Mouse (Mus musculus): Measurements from ENCODE around the gene Syna. TPM values are rescaled to one million over a fixed set of nuclear protein-coding genes. Genes with fewer than 3 reads are reported as not detected.

Syna gene
- polyA plus RNA-seq (2014; fragmentation: Nextera tagmentation; extraction: Ambion mirVana): 0.11 and 0.24 TPM in 2 replicates

GRCm38 (mm10) chr5:134560071-134560449 is at the start of gene Syna:
Gene Syna (minus strand): TSS chr5:134560171.
- ATAC-seq (ENCODE audit: low FRiP score, low TSS enrichment) (no peak), DNase-seq (no peak)
- WGBS: 92% methylated on average over 7 of the region's 7 CpGs
- Histone ChIP-seq H3K4me1 (ENCODE audit: control insufficient read depth, insufficient read depth, low read length) (peaks cover 6% of the 10 kb centered on the region), H3K9me3 (ENCODE audit: control insufficient read depth, low read length) (no peaks in the 10 kb centered on the region), H3K9ac (replicated peaks; ENCODE audit: low read length) (no peak within 1 kb of the TSS), H3K27ac (replicated peaks; ENCODE audit: low read depth, low read length) (no peak within 1 kb of the TSS), H3K36me3 (ENCODE audit: control insufficient read depth, insufficient read depth, low read length) (no peaks in the 10 kb centered on the region), H3K27me3 (ENCODE audit: control insufficient read depth, insufficient read depth, low read length) (no peaks in the 10 kb centered on the region), H3K4me2 (ENCODE audit: low read length) (no peak within 1 kb of the TSS), H3K4me3 (replicated peaks; ENCODE audit: low read depth, low read length) (no peak within 1 kb of the TSS)

GRCm38 (mm10) chr5:134607121-134607520 is 47.1 kb upstream of the Syna start:
- 74% methylated on average over 5 of the region's 5 CpGs for WGBS
- no peak overlapping the region for H3K27ac ChIP-seq (replicated peaks; ENCODE audit: low read depth, low read length)
- H3K9me3 ChIP-seq (ENCODE audit: control insufficient read depth, low read length): no peaks in the 10 kb centered on the region
- ATAC-seq (ENCODE audit: low FRiP score, low TSS enrichment) (no peak), DNase-seq (no peak)
- no peaks in the 10 kb centered on the region for H3K27me3 ChIP-seq (ENCODE audit: control insufficient read depth, insufficient read depth, low read length)
- H3K4me2 ChIP-seq (ENCODE audit: low read length): no peak overlapping the region
- no peak overlapping the region for H3K9ac ChIP-seq (replicated peaks; ENCODE audit: low read length)
- H3K36me3 ChIP-seq (ENCODE audit: control insufficient read depth, insufficient read depth, low read length): 0 out of 2 replicates have a peak, but pooled peaks cover 2% of the 10 kb centered on the region
- no peak overlapping the region for H3K4me3 ChIP-seq (replicated peaks; ENCODE audit: low read depth, low read length)
- H3K4me1 ChIP-seq (ENCODE audit: control insufficient read depth, insufficient read depth, low read length): no peaks in the 10 kb centered on the region

- H3K9ac ChIP-seq (replicated peaks; ENCODE audit: low read length): no peak overlapping the region
- H3K27me3 ChIP-seq (ENCODE audit: control insufficient read depth, insufficient read depth, low read length): no peaks in the 10 kb centered on the region
- H3K4me3 ChIP-seq (replicated peaks; ENCODE audit: low read depth, low read length): no peak overlapping the region
- H3K4me2 ChIP-seq (ENCODE audit: low read length): no peak overlapping the region
- H3K36me3 ChIP-seq (ENCODE audit: control insufficient read depth, insufficient read depth, low read length): 0 out of 2 replicates have a peak, but pooled peaks cover 2% of the 10 kb centered on the region
- no peaks in the 10 kb centered on the region for H3K9me3 ChIP-seq (ENCODE audit: control insufficient read depth, low read length)
- H3K27ac ChIP-seq (replicated peaks; ENCODE audit: low read depth, low read length): no peak overlapping the region
- DNase-seq (no peak), ATAC-seq (ENCODE audit: low FRiP score, low TSS enrichment) (no peak)
- no peaks in the 10 kb centered on the region for H3K4me1 ChIP-seq (ENCODE audit: control insufficient read depth, insufficient read depth, low read length)
Observed at GRCm38 (mm10) chr5:134606314-134606713, 46.3 kb upstream of the Syna start.

GRCm38 (mm10) chr5:134604376-134604775 is 44.4 kb upstream of the Syna start:
- ATAC-seq (ENCODE audit: low FRiP score, low TSS enrichment): no peak
- H3K36me3 ChIP-seq (ENCODE audit: control insufficient read depth, insufficient read depth, low read length): peaks cover 18% of the 10 kb centered on the region
- WGBS: 86% methylated on average over 11 of the region's 11 CpGs
- H3K9ac ChIP-seq (replicated peaks; ENCODE audit: low read length): no peak overlapping the region
- no peak for DNase-seq
- H3K9me3 ChIP-seq (ENCODE audit: control insufficient read depth, low read length): no peaks in the 10 kb centered on the region
- H3K4me3 ChIP-seq (replicated peaks; ENCODE audit: low read depth, low read length): no peak overlapping the region
- H3K4me2 ChIP-seq (ENCODE audit: low read length): no peak overlapping the region
- H3K27me3 ChIP-seq (ENCODE audit: control insufficient read depth, insufficient read depth, low read length): no peaks in the 10 kb centered on the region
- no peak overlapping the region for H3K27ac ChIP-seq (replicated peaks; ENCODE audit: low read depth, low read length)
- H3K4me1 ChIP-seq (ENCODE audit: control insufficient read depth, insufficient read depth, low read length): no peaks in the 10 kb centered on the region

- 87% methylated on average over 10 of the region's 10 CpGs for WGBS
- H3K4me2 ChIP-seq (ENCODE audit: low read length): no peak overlapping the region
- no peak for DNase-seq
- no peak overlapping the region for H3K4me3 ChIP-seq (replicated peaks; ENCODE audit: low read depth, low read length)
- no peak for ATAC-seq (ENCODE audit: low FRiP score, low TSS enrichment)
- H3K36me3 ChIP-seq (ENCODE audit: control insufficient read depth, insufficient read depth, low read length): peaks cover 82% of the 10 kb centered on the region
- H3K27me3 ChIP-seq (ENCODE audit: control insufficient read depth, insufficient read depth, low read length): no peaks in the 10 kb centered on the region
- H3K27ac ChIP-seq (replicated peaks; ENCODE audit: low read depth, low read length): no peak overlapping the region
- H3K9me3 ChIP-seq (ENCODE audit: control insufficient read depth, low read length): no peaks in the 10 kb centered on the region
- H3K9ac ChIP-seq (replicated peaks; ENCODE audit: low read length): no peak overlapping the region
- no peaks in the 10 kb centered on the region for H3K4me1 ChIP-seq (ENCODE audit: control insufficient read depth, insufficient read depth, low read length)
Observed at GRCm38 (mm10) chr5:134597711-134598110, 37.7 kb upstream of the Syna start.

GRCm38 (mm10) chr5:134593093-134593492 is 33.1 kb upstream of the Syna start:
- Histone ChIP-seq H3K27ac (replicated peaks; ENCODE audit: low read depth, low read length) (no peak overlapping the region), H3K9me3 (ENCODE audit: control insufficient read depth, low read length) (no peaks in the 10 kb centered on the region), H3K27me3 (ENCODE audit: control insufficient read depth, insufficient read depth, low read length) (no peaks in the 10 kb centered on the region), H3K9ac (replicated peaks; ENCODE audit: low read length) (no peak overlapping the region), H3K36me3 (ENCODE audit: control insufficient read depth, insufficient read depth, low read length) (peaks cover 80% of the 10 kb centered on the region), H3K4me3 (replicated peaks; ENCODE audit: low read depth, low read length) (no peak overlapping the region), H3K4me2 (ENCODE audit: low read length) (no peak overlapping the region), H3K4me1 (ENCODE audit: control insufficient read depth, insufficient read depth, low read length) (no peaks in the 10 kb centered on the region)
- WGBS: 89% methylated on average over 9 of the region's 9 CpGs
- ATAC-seq (ENCODE audit: low FRiP score, low TSS enrichment) (no peak), DNase-seq (no peak)

- peaks cover 73% of the 10 kb centered on the region for H3K36me3 ChIP-seq (ENCODE audit: control insufficient read depth, insufficient read depth, low read length)
- H3K4me1 ChIP-seq (ENCODE audit: control insufficient read depth, insufficient read depth, low read length): no peaks in the 10 kb centered on the region
- WGBS: 97% methylated on average over 11 of the region's 11 CpGs
Observed at GRCm38 (mm10) chr5:134592026-134592581, 32.1 kb upstream of the Syna start.

GRCm38 (mm10) chr5:134589900-134590299 is 29.9 kb upstream of the Syna start:
- no peak for DNase-seq
- Histone ChIP-seq H3K36me3 (ENCODE audit: control insufficient read depth, insufficient read depth, low read length) (peaks cover 57% of the 10 kb centered on the region), H3K4me1 (ENCODE audit: control insufficient read depth, insufficient read depth, low read length) (no peaks in the 10 kb centered on the region), H3K4me2 (ENCODE audit: low read length) (no peak overlapping the region), H3K4me3 (replicated peaks; ENCODE audit: low read depth, low read length) (no peak overlapping the region), H3K27ac (replicated peaks; ENCODE audit: low read depth, low read length) (no peak overlapping the region), H3K9me3 (ENCODE audit: control insufficient read depth, low read length) (no peaks in the 10 kb centered on the region), H3K9ac (replicated peaks; ENCODE audit: low read length) (no peak overlapping the region), H3K27me3 (ENCODE audit: control insufficient read depth, insufficient read depth, low read length) (no peaks in the 10 kb centered on the region)
- WGBS: 95% methylated on average over 3 of the region's 3 CpGs
- ATAC-seq (ENCODE audit: low FRiP score, low TSS enrichment): no peak

More at GRCm38 (mm10) chr5:134592026-134592581, 32.1 kb upstream of the Syna start:
- no peak for ATAC-seq (ENCODE audit: low FRiP score, low TSS enrichment)
- Histone ChIP-seq H3K27ac (replicated peaks; ENCODE audit: low read depth, low read length) (no peak overlapping the region), H3K4me2 (ENCODE audit: low read length) (no peak overlapping the region), H3K9ac (replicated peaks; ENCODE audit: low read length) (no peak overlapping the region), H3K27me3 (ENCODE audit: control insufficient read depth, insufficient read depth, low read length) (no peaks in the 10 kb centered on the region), H3K4me3 (replicated peaks; ENCODE audit: low read depth, low read length) (no peak overlapping the region), H3K9me3 (ENCODE audit: control insufficient read depth, low read length) (no peaks in the 10 kb centered on the region)
- DNase-seq: no peak

GRCm38 (mm10) chr5:134584798-134585197 is 24.8 kb upstream of the Syna start:
- DNase-seq: no peak
- 90% methylated on average over 5 of the region's 5 CpGs for WGBS
- H3K36me3 ChIP-seq (ENCODE audit: control insufficient read depth, insufficient read depth, low read length): peaks cover 8% of the 10 kb centered on the region; the same call in 1 of the 2 replicates

More at GRCm38 (mm10) chr5:134584798-134585197, 24.8 kb upstream of the Syna start:
- peaks cover 6% of the 10 kb centered on the region; the same call in 1 of the 2 replicates for H3K4me1 ChIP-seq (ENCODE audit: control insufficient read depth, insufficient read depth, low read length)
- H3K4me3 ChIP-seq (replicated peaks; ENCODE audit: low read depth, low read length): no peak overlapping the region
- H3K4me2 ChIP-seq (ENCODE audit: low read length): no peak overlapping the region
- no peak overlapping the region for H3K9ac ChIP-seq (replicated peaks; ENCODE audit: low read length)
- no peak for ATAC-seq (ENCODE audit: low FRiP score, low TSS enrichment)
- H3K27ac ChIP-seq (replicated peaks; ENCODE audit: low read depth, low read length): no peak overlapping the region
- no peaks in the 10 kb centered on the region for H3K27me3 ChIP-seq (ENCODE audit: control insufficient read depth, insufficient read depth, low read length)
- H3K9me3 ChIP-seq (ENCODE audit: control insufficient read depth, low read length): no peaks in the 10 kb centered on the region
